Mouse (Mus musculus) thymus, postnatal 4 days (tissue): Measurements from ENCODE around the gene Gm21440.
"Not testable (repeated sequence)": the region's sequence is repeated elsewhere in the genome, so short reads cannot be mapped to it uniquely, and the experiment has no call there.

Experiments used
- DNase-seq: peaks from one replicate; pipeline ENCODE4 v3.0.0; 2021

Gm21440 gene

DNA sequence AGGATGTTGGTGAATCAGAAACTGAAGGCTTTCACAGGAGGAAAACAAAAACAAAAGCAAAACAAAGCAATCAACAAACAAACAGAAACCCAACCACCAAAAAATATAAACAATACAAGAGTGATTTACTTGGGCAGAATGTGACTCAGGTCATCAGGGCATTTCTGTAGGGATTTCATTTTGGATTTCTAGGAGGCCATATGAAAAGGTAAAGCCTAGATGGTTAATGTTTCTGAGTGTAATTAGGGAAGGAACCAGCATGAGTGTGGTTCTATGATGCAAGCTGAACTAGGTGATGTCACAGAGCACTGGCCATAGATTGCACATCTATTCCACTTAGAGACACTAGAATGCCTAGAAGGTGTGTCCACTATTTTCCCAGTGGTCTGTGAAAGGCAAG is at the start of gene Gm21440, which contains the start of gene Gm21454:
TSS of gene Gm21440 (plus strand) at position 301 of the 400 bp plus-strand sequence.
TSS of gene Gm21454 (plus strand) at position 352 of the 400 bp plus-strand sequence.
- DNase-seq, result not testable (repeated sequence)

DNA sequence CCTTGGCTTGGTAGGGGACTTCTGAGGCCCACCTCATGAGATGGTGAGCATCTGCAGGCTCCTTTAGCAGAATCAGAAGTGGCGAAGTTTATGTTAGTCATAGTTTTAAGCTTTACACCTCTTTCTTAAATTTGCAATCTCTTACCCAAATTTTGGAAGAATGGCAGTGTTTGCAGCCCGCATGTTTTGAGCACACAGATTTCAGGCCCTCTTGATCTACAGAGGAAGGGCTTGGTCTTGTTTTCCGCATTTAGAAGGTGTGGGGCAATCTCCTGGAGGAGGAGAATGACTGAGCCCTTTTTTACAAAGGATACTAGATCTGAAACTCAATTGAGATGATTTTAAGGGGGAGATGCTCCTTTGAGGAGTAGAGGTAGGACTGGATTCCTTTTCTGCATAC is 28.4 kb upstream of the Gm21440 start, which contains the start of gene Gm21828:
TSS of gene Gm21828 (minus strand) at position 101 of the 400 bp plus-strand sequence.
- DNase-seq, result not testable (repeated sequence)
